Mouse (Mus musculus): ENCODE data around the gene Cpd. TPM values are rescaled to one million over a fixed set of nuclear protein-coding genes. Genes with fewer than 3 reads are reported as not detected.

The Cpd gene
- 22.9 and 33.1 TPM in 2 replicates for polyA plus RNA-seq (2012; rRNA removed; ENCODE audit: low replicate concordance)

GRCm38 (mm10) chr11:76846878-76847222, at the start of gene Cpd:
Cpd (minus strand) TSS chr11:76847018.

DNA sequence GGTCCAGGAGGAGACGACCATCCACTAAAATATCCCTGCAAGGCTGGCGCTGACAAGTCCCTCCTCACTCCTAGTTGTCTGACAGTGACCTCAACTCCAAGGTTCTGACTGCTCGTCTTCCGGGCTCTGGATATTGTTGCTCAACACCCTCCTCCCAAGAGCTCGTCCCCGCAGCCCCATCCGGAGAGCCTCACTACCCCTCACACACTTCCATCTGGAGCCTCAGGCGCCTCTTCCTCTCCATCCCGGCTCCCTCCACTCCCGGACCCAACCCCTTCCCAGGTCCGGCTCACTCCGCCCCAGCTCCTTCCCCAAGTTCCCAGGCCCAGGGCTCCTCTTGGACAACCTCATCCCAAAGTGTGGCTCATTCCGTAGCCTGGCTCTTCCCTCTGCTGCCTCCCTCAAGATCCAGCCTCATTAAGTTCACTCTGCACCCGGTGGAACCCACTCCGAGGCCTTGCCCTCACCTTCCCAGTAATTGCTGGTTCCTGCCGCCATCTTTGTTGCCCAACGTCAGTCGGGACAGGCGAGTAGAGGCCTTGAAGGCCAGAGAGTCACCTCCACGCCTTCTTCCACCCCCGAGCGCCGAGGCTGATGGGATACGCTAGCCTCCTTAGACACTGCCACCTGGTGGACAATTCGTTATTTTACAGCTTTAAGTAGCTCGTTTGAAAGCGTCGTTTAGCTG, 83.6 kb downstream of the Cpd start, which contains the start of gene Gosr1:
Gosr1 (minus strand) TSS at position 527 of the 688 bp plus-strand sequence.

Other genes starting within 250 kb of the Cpd start
- 27.4 and 31.7 TPM in 2 replicates for gene Abr, start 224.7 kb downstream of the Cpd start, polyA plus RNA-seq (2012; rRNA removed; ENCODE audit: low replicate concordance)
- not detected in 2 replicates for gene Bhlha9, start 174.5 kb downstream of the Cpd start, polyA plus RNA-seq (2012; rRNA removed; ENCODE audit: low replicate concordance)
- 38.7 and 44.2 TPM in 2 replicates for gene Trarg1, start 167.2 kb downstream of the Cpd start, polyA plus RNA-seq (2012; rRNA removed; ENCODE audit: low replicate concordance)
- gene Gosr1, start 83.4 kb downstream of the Cpd start, polyA plus RNA-seq (2012; rRNA removed; ENCODE audit: low replicate concordance), result 15.2 and 23.7 TPM in 2 replicates
- gene Tmigd1, start 55.1 kb upstream of the Cpd start, polyA plus RNA-seq (2012; rRNA removed; ENCODE audit: low replicate concordance), result 0.32 TPM in 2 replicates
- gene Blmh, start 77.8 kb upstream of the Cpd start, polyA plus RNA-seq (2012; rRNA removed; ENCODE audit: low replicate concordance), result 8.1 and 13.7 TPM in 2 replicates
- gene Slc6a4, start 151.6 kb upstream of the Cpd start, polyA plus RNA-seq (2012; rRNA removed; ENCODE audit: low replicate concordance), result 1.9 and 4.9 TPM in 2 replicates
- gene Nsrp1, start 231.4 kb upstream of the Cpd start, polyA plus RNA-seq (2012; rRNA removed; ENCODE audit: low replicate concordance), result 0.22 and 0.83 TPM in 2 replicates